Mouse (Mus musculus) thymus, adult 2 months (tissue): ENCODE results near the gene Vps53. TPM values are rescaled to one million over a fixed set of nuclear protein-coding genes. Genes with fewer than 3 reads are reported as not detected.

Source experiments
- DNase-seq: peaks from one replicate; pipeline ENCODE4 v3.0.0; 2021
- H3K27ac ChIP-seq: fragments of 200-500 bp; 2 replicates; pipeline ENCODE4 v1.5.1; 2012; ENCODE audit warnings: low read length, control low read depth; ENCODE audit not compliant: control insufficient read depth, insufficient read depth
- H3K27me3 ChIP-seq: fragments of 200-500 bp; 2 replicates; pipeline ENCODE4 v1.6.1; 2012; ENCODE audit warnings: mild to moderate bottlenecking, low read length, moderate library complexity, mixed read lengths; ENCODE audit not compliant: control insufficient read depth, insufficient read depth
- H3K36me3 ChIP-seq: fragments of 200-500 bp; 2 replicates; pipeline ENCODE4 v1.6.1; 2012; ENCODE audit warnings: mild to moderate bottlenecking, low read length, moderate library complexity; ENCODE audit not compliant: control insufficient read depth, insufficient read depth
- H3K4me1 ChIP-seq: fragments of 200-500 bp; replicated peaks from 2 replicates; pipeline ENCODE4 v1.6.1; 2012; ENCODE audit warnings: low read length; ENCODE audit not compliant: control insufficient read depth, insufficient read depth
- H3K4me3 ChIP-seq: fragments of 200-500 bp; 2 replicates; pipeline ENCODE4 v1.5.1; 2012; ENCODE audit warnings: mild to moderate bottlenecking, low read length, control low read depth, moderate library complexity; ENCODE audit not compliant: control insufficient read depth, insufficient read depth
- CTCF ChIP-seq: fragments of 200-500 bp; IDR thresholded peaks from 2 replicates; pipeline ENCODE4 v1.5.1; 2012; ENCODE audit warnings: mild to moderate bottlenecking, control low read depth, low read length, moderate library complexity, borderline replicate concordance; ENCODE audit not compliant: control insufficient read depth, poor library complexity, insufficient read depth; ENCODE audit errors: extremely low read depth
- POLR2A ChIP-seq: fragments of 200-500 bp; IDR thresholded peaks from 2 replicates; pipeline ENCODE4 v1.6.1; 2012; ENCODE audit warnings: mild to moderate bottlenecking, low read length, control low read depth, moderate library complexity; ENCODE audit not compliant: control insufficient read depth, poor library complexity, insufficient read depth; ENCODE audit errors: extremely low read depth
- WGBS: fragments of 180-500 bp; shearing (Covaris S2); methylation state at CpG from one replicate; pipeline ENCODE4 v1.1.7; 2018; 5-methylcytosine and 5-hydroxymethylcytosine counted together
- polyA plus RNA-seq: library from polyadenylated mRNA; depleted of rRNA; stranded (reverse); fragments of >200 nt; gene quantifications from 2 replicates; pipeline ENCODE4 v1.2.3, GENCODE M21; 2012

The Vps53 gene
- polyA plus RNA-seq, 1 experiment, result 33.7 TPM

DNA sequence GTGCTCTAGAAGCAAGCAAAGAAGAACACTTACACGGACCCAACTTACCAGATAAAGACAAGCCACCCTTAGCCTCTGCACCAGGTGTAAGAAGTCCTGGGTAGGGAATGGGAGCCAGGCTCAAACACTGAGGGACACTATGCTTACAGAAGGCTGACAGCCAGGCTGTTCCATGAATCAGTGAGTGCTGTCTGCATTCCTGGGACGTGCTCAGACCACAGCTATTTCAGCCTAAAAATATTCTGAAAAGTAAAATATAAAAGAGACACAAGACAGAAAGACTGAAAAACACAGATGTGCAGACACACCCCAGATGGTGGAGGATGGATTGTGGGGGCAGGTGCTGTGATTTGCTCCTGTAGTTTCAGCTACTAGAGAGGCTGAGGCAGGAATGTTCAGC is 24.6 kb downstream of the Vps53 start:
- no peaks in the 10 kb centered on the region for H3K27me3 ChIP-seq
- 87% methylated on average over 2 of the region's 2 CpGs for WGBS
- TF ChIP-seq CTCF (no peak), POLR2A (no peak)
- 0 out of 2 replicates have a peak, but pooled peaks cover 4% of the 10 kb centered on the region for H3K36me3 ChIP-seq
- 0 out of 2 replicates have a peak, but pooled peaks cover 2% of the 10 kb centered on the region for H3K4me1 ChIP-seq
- H3K27ac ChIP-seq, result no peak overlapping the region
- no peak for DNase-seq
- H3K4me3 ChIP-seq, result no peak overlapping the region

DNA sequence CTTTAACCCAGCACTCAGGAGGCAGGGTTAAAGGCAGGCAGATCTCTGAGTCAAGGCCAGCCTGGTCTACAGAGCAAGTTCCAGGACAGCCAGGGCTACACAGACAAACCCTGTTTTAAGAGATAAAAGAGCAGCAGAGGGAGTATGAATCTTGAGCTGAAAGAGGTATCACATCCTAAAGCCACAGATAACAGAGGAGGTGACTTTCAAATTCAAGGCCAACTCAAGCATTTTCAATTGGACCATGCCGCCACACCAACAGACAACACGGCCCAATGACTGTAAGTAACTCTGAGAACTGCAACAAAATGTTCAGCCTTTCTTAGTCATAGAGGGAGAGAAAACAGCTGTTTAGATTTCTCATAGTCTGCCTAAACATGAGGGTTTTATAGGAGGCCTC is 25.2 kb downstream of the Vps53 start:
- 0 out of 2 replicates have a peak, but pooled peaks cover 4% of the 10 kb centered on the region for H3K36me3 ChIP-seq
- no peaks in the 10 kb centered on the region for H3K27me3 ChIP-seq
- WGBS, result 93% methylated on average over 2 of the region's 2 CpGs
- H3K4me3 ChIP-seq, result no peak overlapping the region
- no peak overlapping the region for H3K27ac ChIP-seq
- TF ChIP-seq CTCF (no peak), POLR2A (no peak)
- no peak for DNase-seq
- H3K4me1 ChIP-seq, result 0 out of 2 replicates have a peak, but pooled peaks cover 2% of the 10 kb centered on the region

DNA sequence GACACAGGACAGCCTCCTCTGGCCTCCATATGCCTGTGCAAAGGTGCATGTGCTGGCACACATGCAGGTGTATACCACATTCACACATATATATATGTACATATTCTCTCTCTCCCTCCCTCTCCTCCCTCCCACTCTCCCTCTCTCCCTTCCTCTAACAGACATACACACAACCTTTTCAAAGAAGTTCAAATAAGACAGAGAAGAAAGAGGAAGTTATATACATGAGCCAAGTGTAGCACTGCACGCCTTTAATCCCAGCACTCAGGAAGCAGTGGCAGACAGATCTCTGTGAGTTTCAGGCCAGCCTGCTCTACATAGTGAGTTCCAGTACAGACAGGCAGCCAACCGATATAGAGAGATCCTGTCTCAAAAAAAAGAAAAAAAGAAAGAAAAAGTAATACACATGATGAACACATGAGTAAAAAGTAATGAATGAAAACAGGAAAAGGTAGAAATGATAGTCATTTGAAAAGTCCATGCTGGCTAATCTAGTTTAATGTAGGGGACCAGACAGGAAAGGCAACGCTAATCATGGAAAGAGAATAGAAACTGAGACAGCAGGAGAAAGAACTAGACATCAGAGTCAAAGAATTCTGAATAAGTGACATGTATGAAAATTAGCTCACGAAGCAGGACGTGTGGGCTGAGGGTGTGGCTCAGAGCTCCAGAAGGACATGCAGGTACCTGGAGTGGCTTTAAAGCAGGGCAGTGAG is 26.1 kb downstream of the Vps53 start:
- no peak overlapping the region for H3K4me3 ChIP-seq
- H3K36me3 ChIP-seq, result 0 out of 2 replicates have a peak, but pooled peaks cover under 1% of the 10 kb centered on the region
- TF ChIP-seq POLR2A (no peak), CTCF (no peak)
- whole genome bisulfite sequencing, result 52% methylated on average over 5 of the region's 5 CpGs
- no peaks in the 10 kb centered on the region for H3K27me3 ChIP-seq
- no peak overlapping the region for H3K27ac ChIP-seq
- H3K4me1 ChIP-seq, result 0 out of 2 replicates have a peak, but pooled peaks cover 2% of the 10 kb centered on the region
- DNase-seq, result peak; percentile 10

DNA sequence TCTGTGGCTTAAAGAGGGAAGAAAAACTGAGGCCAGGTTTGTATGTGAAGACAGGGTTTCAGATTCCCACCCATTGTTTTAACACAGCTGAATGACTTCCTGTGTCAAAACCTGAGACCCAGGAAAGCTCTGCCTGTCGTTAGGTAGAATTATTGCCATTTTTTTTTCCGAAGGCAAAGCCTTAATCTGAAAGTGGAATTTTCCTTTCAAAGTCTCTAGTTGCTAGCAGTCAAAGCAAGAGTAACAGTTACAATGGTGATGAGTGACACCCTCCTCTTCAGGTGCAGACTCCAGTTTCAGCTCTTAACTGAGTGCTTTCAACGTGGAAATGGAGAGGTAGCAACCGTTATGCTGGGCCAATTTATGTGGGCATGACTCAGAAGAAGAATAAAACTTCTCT is 28.5 kb downstream of the Vps53 start:
- no peak overlapping the region for H3K4me3 ChIP-seq
- no peak for DNase-seq
- H3K27ac ChIP-seq, result no peak overlapping the region
- WGBS, result 33% methylated on average over 4 of the region's 4 CpGs
- no peak for TF ChIP-seq CTCF
- TF ChIP-seq POLR2A, result no peak
- H3K4me1 ChIP-seq, result 0 out of 2 replicates have a peak, but pooled peaks cover 2% of the 10 kb centered on the region
- H3K36me3 ChIP-seq, result no peaks in the 10 kb centered on the region
- no peaks in the 10 kb centered on the region for H3K27me3 ChIP-seq

DNA sequence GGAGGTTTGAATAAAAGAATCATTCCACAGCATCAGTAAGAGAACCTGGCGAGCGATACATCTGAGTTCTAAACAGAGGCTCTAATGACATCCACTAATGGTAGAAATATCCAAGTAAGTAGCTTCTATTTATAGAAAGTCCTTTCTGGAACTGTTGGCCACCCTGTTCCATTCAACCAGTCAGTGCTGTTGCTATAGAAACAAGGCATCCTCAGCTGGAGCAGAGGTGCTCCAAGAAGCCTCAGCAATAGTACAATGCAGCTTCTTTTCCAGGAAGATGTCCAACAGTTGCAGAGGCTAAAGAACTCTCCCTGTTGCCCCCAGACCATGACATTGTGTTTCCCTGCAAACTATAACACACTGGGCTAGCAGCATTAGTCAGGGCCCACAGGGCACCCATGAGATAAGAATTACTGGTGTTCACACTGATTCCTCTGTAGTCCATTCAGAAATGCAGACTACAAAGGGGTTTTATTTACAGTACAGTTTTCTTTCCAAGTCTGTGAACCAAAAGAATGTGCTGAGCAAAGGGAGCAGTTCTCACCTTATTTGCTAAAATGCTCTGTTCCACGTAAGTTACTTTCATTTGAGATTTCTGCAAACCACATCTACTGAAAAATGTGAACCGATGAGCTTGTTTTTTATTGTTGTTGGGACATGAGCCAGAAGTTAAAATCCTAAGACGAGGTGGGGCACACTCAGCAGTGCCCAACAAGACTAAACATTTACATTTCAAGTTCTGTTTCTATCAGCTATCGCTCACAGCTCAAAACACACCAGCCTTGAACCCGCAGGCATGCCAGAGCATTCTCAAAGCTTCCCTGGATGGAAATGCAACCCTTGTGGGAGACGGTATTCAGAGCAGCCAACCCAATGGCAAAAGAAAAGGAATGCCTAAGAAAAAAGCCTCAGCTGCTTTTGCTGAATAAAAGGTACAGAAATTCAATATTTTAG is 31.1 kb downstream of the Vps53 start:
- Histone ChIP-seq H3K36me3 (no peaks in the 10 kb centered on the region), H3K27me3 (no peaks in the 10 kb centered on the region), H3K27ac (no peak overlapping the region), H3K4me1 (no peaks in the 10 kb centered on the region), H3K4me3 (no peak overlapping the region)
- no peak for DNase-seq
- 92% methylated on average over 8 of the region's 8 CpGs for WGBS
- no peak for TF ChIP-seq CTCF

DNA sequence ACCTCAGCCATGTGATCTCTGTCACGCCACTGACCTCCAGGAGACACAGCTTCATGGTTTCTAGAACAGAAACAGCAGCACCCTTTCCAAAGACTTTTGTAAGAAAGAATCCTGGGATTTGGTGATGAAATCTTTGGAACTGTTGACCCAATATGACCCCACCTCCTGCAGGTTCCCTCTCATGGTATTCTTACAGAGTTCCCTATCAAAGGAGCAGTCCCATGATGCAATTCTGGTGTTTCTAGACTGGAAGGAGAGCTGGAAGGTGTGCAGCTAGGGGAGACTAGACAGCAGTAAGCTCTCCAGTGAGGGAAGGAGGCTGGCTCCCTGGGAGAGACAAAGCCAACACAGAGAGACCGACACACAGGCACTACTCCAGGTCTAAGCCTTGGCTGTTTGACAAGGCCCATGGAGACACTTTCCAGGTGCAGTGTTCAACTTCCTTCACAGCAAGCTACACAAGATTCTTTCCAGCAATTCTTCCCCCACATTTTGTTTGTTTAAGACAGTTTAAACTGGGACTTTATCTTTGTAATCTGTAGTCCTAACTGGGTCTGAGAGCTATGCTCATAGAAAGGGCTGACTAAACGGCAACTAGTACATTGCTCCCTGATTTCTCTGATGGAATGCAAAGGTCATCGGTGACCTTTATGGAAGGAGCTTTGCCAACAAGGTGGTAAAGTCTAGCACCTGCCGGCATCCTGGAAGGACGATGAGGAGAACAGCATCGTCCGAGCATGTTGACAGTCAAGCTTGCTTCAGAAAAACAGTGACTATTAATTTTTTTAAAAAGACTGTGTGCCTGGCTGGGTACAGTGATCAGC is 33.0 kb downstream of the Vps53 start:
- H3K4me1 ChIP-seq, result no peaks in the 10 kb centered on the region
- H3K27ac ChIP-seq, result no peak overlapping the region
- H3K36me3 ChIP-seq, result no peaks in the 10 kb centered on the region
- DNase-seq, result no peak
- no peak overlapping the region for H3K4me3 ChIP-seq
- 96% methylated on average over 8 of the region's 8 CpGs for WGBS
- TF ChIP-seq CTCF (no peak), POLR2A (no peak)
- H3K27me3 ChIP-seq, result no peaks in the 10 kb centered on the region

DNA sequence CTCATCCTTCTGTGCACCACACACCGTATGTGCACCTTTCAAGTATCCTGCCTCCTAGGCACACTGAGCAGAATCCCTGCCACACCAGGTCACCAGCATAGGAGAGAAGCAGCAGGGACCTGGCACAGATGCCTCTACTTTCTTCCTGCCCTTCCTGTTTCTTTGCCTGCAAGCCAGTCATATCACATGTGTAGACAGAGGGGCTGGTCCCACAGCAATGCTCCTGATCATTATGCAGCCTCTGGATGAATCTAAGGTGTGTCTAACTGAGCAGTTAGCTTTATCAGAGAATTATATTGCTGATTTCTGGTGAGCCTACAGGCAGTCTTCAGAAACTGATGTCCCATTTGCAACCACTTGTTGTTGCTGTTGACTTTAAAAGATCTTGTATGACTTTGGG is 34.3 kb downstream of the Vps53 start:
- Histone ChIP-seq H3K27ac (no peak overlapping the region), H3K36me3 (no peaks in the 10 kb centered on the region), H3K4me1 (no peaks in the 10 kb centered on the region), H3K4me3 (no peak overlapping the region), H3K27me3 (no peaks in the 10 kb centered on the region)
- 100% methylated on average over 1 of the region's 1 CpGs for WGBS
- no peak for DNase-seq
- TF ChIP-seq CTCF (no peak), POLR2A (no peak)
